Mouse (Mus musculus) lung, postnatal 0 days (tissue): ENCODE results near the gene Slc35b2.

Experiments
- CTCF ChIP-seq: IDR thresholded peaks from 2 replicates; pipeline ENCODE4 v1.5.1; 2016; ENCODE audit warnings: antibody characterized with exemption, mild to moderate bottlenecking
- EP300 ChIP-seq: IDR thresholded peaks from 2 replicates; pipeline ENCODE4 v1.6.1; 2016; ENCODE audit warnings: antibody characterized with exemption, mild to moderate bottlenecking, control low read depth

GRCm38 (mm10) chr17:45532896-45533295, 30.8 kb upstream of the Slc35b2 start:
- no peak for TF ChIP-seq CTCF
- no peak for TF ChIP-seq EP300
